Mouse (Mus musculus) cortical plate, adult 2 months (tissue): ENCODE results near the gene 4930402F06Rik. TPM values are rescaled to one million over a fixed set of nuclear protein-coding genes. Genes with fewer than 3 reads are reported as not detected.

Source experiments
- H3K27ac ChIP-seq: fragments of 200-500 bp; 2 replicates; pipeline ENCODE4 v1.5.1; 2012; ENCODE audit warnings: low read length, control low read depth, inconsistent platforms; ENCODE audit not compliant: insufficient read depth
- H3K4me1 ChIP-seq: fragments of 200-500 bp; 2 replicates; pipeline ENCODE4 v1.6.1; 2011; ENCODE audit warnings: low read length; ENCODE audit not compliant: control insufficient read depth, insufficient read depth
- H3K4me3 ChIP-seq: fragments of 200-500 bp; 2 replicates; pipeline ENCODE4 v1.5.1; 2011; ENCODE audit warnings: mild to moderate bottlenecking, low read length, control low read depth; ENCODE audit not compliant: insufficient read depth
- CTCF ChIP-seq: fragments of 200-500 bp; IDR thresholded peaks from 2 replicates; pipeline ENCODE4 v1.5.1; 2011; ENCODE audit warnings: mild to moderate bottlenecking, control low read depth, low read length; ENCODE audit not compliant: insufficient read depth; ENCODE audit errors: extremely low read depth
- POLR2A ChIP-seq: fragments of 200-500 bp; IDR thresholded peaks from 2 replicates; pipeline ENCODE4 v1.6.1; 2011; ENCODE audit warnings: mild to moderate bottlenecking, low read length, control low read depth; ENCODE audit not compliant: insufficient read depth; ENCODE audit errors: extremely low read depth
- polyA plus RNA-seq: library from polyadenylated mRNA; depleted of rRNA; stranded (reverse); fragments of >200 nt; gene quantifications from 2 replicates; pipeline ENCODE4 v1.2.3, GENCODE M21; 2012

4930402F06Rik gene
- polyA plus RNA-seq, 1 experiment, result not detected

DNA sequence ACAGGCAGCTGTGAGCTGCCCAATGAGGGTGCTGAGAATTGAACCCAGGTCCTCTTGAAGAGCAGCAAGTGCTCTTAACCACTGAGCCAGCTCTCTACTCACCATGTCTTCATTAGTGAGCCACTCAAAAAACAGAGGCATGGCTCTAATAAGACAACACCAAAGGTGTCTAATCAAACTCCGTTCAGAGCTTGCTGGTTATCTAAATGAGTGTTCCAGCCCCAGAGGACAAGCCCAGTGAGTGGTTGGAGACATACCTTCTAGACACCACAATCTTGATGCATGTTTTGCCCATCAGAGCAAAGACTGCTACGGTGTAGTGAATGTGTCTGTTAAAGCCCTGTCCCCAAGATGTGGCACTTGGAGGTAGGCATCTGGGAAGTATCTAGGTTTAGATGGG is 22.7 kb upstream of the 4930402F06Rik start:
- no peak overlapping the region for H3K27ac ChIP-seq
- no peaks in the 10 kb centered on the region for H3K4me1 ChIP-seq
- H3K4me3 ChIP-seq, result no peak overlapping the region
- TF ChIP-seq CTCF, result no peak
- TF ChIP-seq POLR2A, result no peak

- no peak for TF ChIP-seq POLR2A
- TF ChIP-seq CTCF, result no peak
- no peaks in the 10 kb centered on the region for H3K4me1 ChIP-seq
- H3K27ac ChIP-seq, result no peak overlapping the region
- no peak overlapping the region for H3K4me3 ChIP-seq
These were observed 22.3 kb upstream of the 4930402F06Rik start for GRCm38 (mm10) chr2:35419243-35419642.

DNA sequence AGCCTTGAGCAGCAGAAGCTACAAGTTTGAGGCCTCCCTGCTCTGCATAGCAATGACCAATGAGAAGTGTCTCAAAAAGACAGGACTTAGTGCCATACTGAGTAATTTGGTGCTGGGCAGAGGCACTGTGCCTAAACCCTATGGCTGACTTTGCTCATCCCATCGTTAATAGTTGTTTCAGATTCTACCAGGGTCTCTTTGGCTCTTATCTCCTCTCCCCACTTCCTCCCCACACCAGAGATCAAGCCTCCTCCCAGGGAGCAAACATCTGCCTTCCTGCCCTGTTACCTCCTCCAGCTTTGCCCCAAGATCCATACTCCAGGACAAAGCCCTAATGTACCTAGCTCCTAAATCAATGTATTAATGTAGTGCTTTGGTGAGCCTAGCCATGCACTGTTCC is 20.3 kb upstream of the 4930402F06Rik start:
- Histone ChIP-seq H3K4me1 (no peaks in the 10 kb centered on the region), H3K27ac (no peak overlapping the region), H3K4me3 (no peak overlapping the region)
- TF ChIP-seq POLR2A (no peak), CTCF (no peak)

DNA sequence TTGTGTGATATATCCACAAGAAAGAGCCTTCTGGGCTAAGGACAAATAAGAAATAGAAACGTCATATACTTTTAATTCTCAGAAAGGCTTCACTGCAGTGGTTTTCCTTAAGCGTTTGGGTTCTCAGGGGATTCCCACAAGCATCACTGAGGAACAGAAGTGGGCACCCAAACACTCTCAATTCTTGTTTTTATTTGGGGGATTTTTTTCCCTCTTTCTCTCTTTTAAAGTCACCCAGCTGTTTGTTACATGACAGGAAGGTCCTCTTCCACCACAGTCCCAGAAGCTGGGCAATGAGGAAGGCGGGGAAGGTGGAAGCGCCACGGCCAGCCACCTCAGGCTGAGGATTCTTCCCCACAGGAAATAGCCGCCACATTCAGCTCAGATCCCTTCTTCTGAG is 19.5 kb upstream of the 4930402F06Rik start:
- H3K27ac ChIP-seq, result no peak overlapping the region
- no peak overlapping the region for H3K4me3 ChIP-seq
- H3K4me1 ChIP-seq, result no peaks in the 10 kb centered on the region
- no peak for TF ChIP-seq POLR2A
- no peak for TF ChIP-seq CTCF

- Histone ChIP-seq H3K4me1 (no peaks in the 10 kb centered on the region), H3K27ac (no peak overlapping the region), H3K4me3 (no peak overlapping the region)
- TF ChIP-seq CTCF (no peak), POLR2A (no peak)
These were observed 15.8 kb upstream of the 4930402F06Rik start for GRCm38 (mm10) chr2:35412810-35413209.

GRCm38 (mm10) chr2:35412246-35412645 is 15.3 kb upstream of the 4930402F06Rik start:
- Histone ChIP-seq H3K4me1 (no peaks in the 10 kb centered on the region), H3K4me3 (no peak overlapping the region), H3K27ac (no peak overlapping the region)
- no peak for TF ChIP-seq POLR2A
- TF ChIP-seq CTCF, result no peak

DNA sequence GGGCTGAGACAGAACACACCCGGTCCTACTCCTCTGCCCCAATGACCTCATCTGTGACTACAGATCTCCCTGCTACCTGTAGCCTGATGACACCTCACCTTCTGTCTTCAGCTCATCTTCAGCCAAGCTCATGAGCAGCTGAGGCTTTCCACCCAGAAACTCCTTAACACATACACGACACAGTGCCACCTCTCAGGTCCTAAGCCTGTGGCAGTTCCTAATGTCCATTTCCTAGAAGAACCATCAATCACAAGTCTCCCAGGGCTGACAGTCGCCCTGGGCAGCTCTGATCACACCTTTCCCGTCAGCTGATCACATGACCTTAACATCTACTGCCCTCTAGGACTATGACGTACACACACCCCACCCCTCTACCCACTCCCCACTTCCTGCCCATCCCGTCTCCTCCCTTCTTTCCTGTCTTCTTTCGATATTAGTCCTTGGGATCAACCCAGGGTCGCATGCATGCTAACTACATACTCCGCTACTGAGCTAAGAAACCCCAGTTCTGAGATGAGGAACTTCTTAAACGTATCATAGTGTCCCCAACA is 14.7 kb upstream of the 4930402F06Rik start:
- TF ChIP-seq CTCF, result no peak
- TF ChIP-seq POLR2A, result no peak
- H3K4me1 ChIP-seq, result no peaks in the 10 kb centered on the region
- H3K4me3 ChIP-seq, result no peak overlapping the region
- H3K27ac ChIP-seq, result no peak overlapping the region

DNA sequence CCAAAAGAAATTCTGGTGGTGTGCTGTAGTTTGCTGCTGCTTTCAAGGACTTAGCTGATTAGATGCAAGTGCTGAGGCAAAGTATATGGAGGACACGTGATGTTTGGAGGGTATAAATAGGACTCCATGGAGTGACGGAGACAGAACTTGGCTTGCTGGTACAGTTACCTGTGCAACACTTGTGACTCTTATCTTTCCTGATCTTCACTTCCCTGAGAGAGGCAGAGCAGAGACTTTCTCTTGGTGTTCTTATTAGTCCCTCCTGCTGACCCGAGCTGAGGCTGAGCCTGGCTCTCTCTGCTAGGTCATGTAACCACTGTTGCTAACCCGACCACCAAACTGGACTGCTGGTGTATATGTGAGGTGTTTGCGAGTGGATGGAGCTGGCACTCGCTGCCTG is 12.5 kb upstream of the 4930402F06Rik start:
- H3K4me1 ChIP-seq, result no peaks in the 10 kb centered on the region
- TF ChIP-seq POLR2A (no peak), CTCF (no peak)
- no peak overlapping the region for H3K4me3 ChIP-seq
- no peak overlapping the region for H3K27ac ChIP-seq

GRCm38 (mm10) chr2:35408409-35409110 is 11.6 kb upstream of the 4930402F06Rik start:
- TF ChIP-seq POLR2A, result no peak
- TF ChIP-seq CTCF, result no peak
- Histone ChIP-seq H3K4me1 (no peaks in the 10 kb centered on the region), H3K4me3 (no peak overlapping the region), H3K27ac (no peak overlapping the region)

- no peak for TF ChIP-seq POLR2A
- no peak for TF ChIP-seq CTCF
- no peak overlapping the region for H3K27ac ChIP-seq
- H3K4me3 ChIP-seq, result no peak overlapping the region
- no peaks in the 10 kb centered on the region for H3K4me1 ChIP-seq
These were observed 10.9 kb upstream of the 4930402F06Rik start for GRCm38 (mm10) chr2:35407878-35408277.

- Histone ChIP-seq H3K4me1 (no peaks in the 10 kb centered on the region), H3K27ac (no peak overlapping the region), H3K4me3 (no peak overlapping the region)
- TF ChIP-seq POLR2A, result no peak
- no peak for TF ChIP-seq CTCF
These were observed 10.3 kb upstream of the 4930402F06Rik start for GRCm38 (mm10) chr2:35407266-35407665.
